Mouse (Mus musculus) heart, adult 2 months (tissue): ENCODE data around the gene Arhgap24. TPM values are rescaled to one million over a fixed set of nuclear protein-coding genes. Genes with fewer than 3 reads are reported as not detected.

Experiments used
- DNase-seq, 2 experiments: peaks; one replicate each; pipeline ENCODE4 v3.0.0; 2021
- H3K27ac ChIP-seq: fragments of 200-600 bp; 2 replicates; pipeline ENCODE4 v1.8.1; 2022
- H3K27me3 ChIP-seq: fragments of 200-500 bp; 2 replicates; pipeline ENCODE4 v1.6.1; 2012; ENCODE audit warnings: mild to moderate bottlenecking, low read length, inconsistent platforms, mixed read lengths; ENCODE audit not compliant: control insufficient read depth, insufficient read depth
- H3K36me3 ChIP-seq: fragments of 200-500 bp; 2 replicates; pipeline ENCODE4 v1.6.1; 2012; ENCODE audit warnings: low read length, inconsistent platforms; ENCODE audit not compliant: control insufficient read depth, insufficient read depth
- H3K4me1 ChIP-seq: fragments of 200-500 bp; 2 replicates; pipeline ENCODE4 v1.6.1; 2011; ENCODE audit warnings: low read length; ENCODE audit not compliant: control insufficient read depth, insufficient read depth
- H3K4me3 ChIP-seq: fragments of 200-600 bp; 2 replicates; pipeline ENCODE4 v1.8.1; 2022
- H3K79me2 ChIP-seq: fragments of 200-500 bp; replicated peaks from 2 replicates; pipeline ENCODE4 v1.6.1; 2012; ENCODE audit warnings: mild to moderate bottlenecking, inconsistent platforms, low read length, moderate library complexity, mixed read lengths; ENCODE audit not compliant: control insufficient read depth, insufficient read depth
- H3K9ac ChIP-seq: fragments of 200-500 bp; 2 replicates; pipeline ENCODE4 v1.6.1; 2012; ENCODE audit warnings: low read depth, mild to moderate bottlenecking, control low read depth, inconsistent platforms, low read length, mixed read lengths
- CTCF ChIP-seq: fragments of 200-600 bp; IDR thresholded peaks from 2 replicates; pipeline ENCODE4 v1.8.1; 2022; ENCODE audit warnings: antibody characterized with exemption, mild to moderate bottlenecking, moderate library complexity
- EP300 ChIP-seq: fragments of 200-500 bp; IDR thresholded peaks from 2 replicates; pipeline ENCODE4 v1.6.1; 2011; ENCODE audit warnings: low read depth, low read length, control low read depth; ENCODE audit not compliant: insufficient read depth
- POLR2A ChIP-seq: fragments of 200-500 bp; IDR thresholded peaks from 2 replicates; pipeline ENCODE4 v1.6.1; 2011; ENCODE audit warnings: mild to moderate bottlenecking, low read depth, low read length, control low read depth; ENCODE audit not compliant: insufficient read depth
- WGBS: fragments of 180-500 bp; shearing (Covaris S2); methylation state at CpG from one replicate; pipeline ENCODE4 v1.1.7; 2018; 5-methylcytosine and 5-hydroxymethylcytosine counted together
- intact Hi-C: fragments of 180-260 bp; cut with DNase I; formaldehyde crosslinking; loops from one replicate; pipeline ENCODE4 v1.15.1; 2025
- polyA plus RNA-seq: library from polyadenylated mRNA; depleted of rRNA; stranded (reverse); fragments of >200 nt; gene quantifications from 2 replicates; pipeline ENCODE4 v1.2.3, GENCODE M21; 2012
- total RNA-seq, 2 experiments: library from RNA; stranded (reverse); gene quantifications; 2 replicates each; pipeline ENCODE4 v1.2.3; 2021

Arhgap24 gene
- total and polyA plus RNA-seq, 3 experiments: 11.9 to 24.6 (median 15.2) TPM

DNA sequence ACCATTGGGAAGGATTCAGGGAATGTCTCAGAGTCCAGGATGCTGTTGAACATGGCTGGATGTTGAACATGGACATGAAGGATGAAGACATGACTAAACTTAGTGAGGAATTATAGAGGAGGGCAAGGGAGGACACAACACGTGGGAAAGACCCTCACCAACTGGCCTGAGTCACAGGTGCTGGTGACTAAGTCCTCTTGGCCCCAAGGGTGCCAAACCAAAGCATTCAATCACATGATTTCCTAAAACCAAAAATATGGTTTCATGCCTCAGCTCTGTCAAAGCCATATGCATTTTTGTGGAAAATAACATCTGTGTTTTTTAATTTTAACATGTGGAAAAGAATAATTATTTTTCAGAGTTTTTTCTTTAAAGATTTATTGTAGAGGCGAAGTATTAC, 22.7 kb downstream of the Arhgap24 start:
- DNase-seq: no peak
- H3K27ac ChIP-seq: no peak overlapping the region
- no peak overlapping the region for H3K9ac ChIP-seq
- H3K4me3 ChIP-seq: no peak overlapping the region
- H3K36me3 ChIP-seq: no peaks in the 10 kb centered on the region
- H3K79me2 ChIP-seq: 0 out of 2 replicates have a peak, but pooled peaks cover 1% of the 10 kb centered on the region
- no peak for TF ChIP-seq POLR2A
- TF ChIP-seq EP300: no peak
- 69% methylated on average over 2 of the region's 2 CpGs for WGBS
- no peaks in the 10 kb centered on the region for H3K27me3 ChIP-seq
- peaks cover 1% of the 10 kb centered on the region for H3K4me1 ChIP-seq
- intact Hi-C loops: no loop called here

DNA sequence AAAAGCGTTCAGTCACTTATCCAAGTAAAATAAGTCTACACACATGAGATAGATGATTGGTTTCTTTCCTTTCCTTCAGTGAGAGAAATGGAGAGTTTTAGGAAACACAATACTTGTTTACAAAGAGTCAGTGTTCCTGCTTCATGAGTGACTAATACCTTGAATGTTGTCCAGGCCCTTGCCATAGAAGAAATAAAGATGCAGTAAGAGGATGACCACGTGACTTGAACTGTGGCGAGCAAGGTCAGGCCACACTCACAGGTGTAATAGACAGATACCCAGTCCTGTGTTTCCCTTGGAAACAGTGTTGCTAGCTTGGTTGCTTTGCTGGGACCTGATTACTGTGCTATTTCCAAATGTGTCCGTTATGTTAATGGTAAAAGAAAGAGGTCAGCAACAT, 23.4 kb downstream of the Arhgap24 start:
- H3K79me2 ChIP-seq: 0 out of 2 replicates have a peak, but pooled peaks cover 1% of the 10 kb centered on the region
- no peak overlapping the region for H3K9ac ChIP-seq

GRCm38 (mm10) chr5:102508162-102508561, 27.0 kb downstream of the Arhgap24 start:
- 60% methylated on average over 3 of the region's 3 CpGs for WGBS

More for the DNA sequence above, 23.4 kb downstream of the Arhgap24 start:
- TF ChIP-seq EP300 (no peak), POLR2A (no peak), CTCF (no peak)
- peaks cover 1% of the 10 kb centered on the region for H3K4me1 ChIP-seq
- no peak overlapping the region for H3K27ac ChIP-seq
- no peak for DNase-seq
- WGBS: 73% methylated on average over 4 of the region's 4 CpGs
- intact Hi-C loops: no loop called here
- H3K36me3 ChIP-seq: no peaks in the 10 kb centered on the region
- no peak overlapping the region for H3K4me3 ChIP-seq
- no peaks in the 10 kb centered on the region for H3K27me3 ChIP-seq

DNA sequence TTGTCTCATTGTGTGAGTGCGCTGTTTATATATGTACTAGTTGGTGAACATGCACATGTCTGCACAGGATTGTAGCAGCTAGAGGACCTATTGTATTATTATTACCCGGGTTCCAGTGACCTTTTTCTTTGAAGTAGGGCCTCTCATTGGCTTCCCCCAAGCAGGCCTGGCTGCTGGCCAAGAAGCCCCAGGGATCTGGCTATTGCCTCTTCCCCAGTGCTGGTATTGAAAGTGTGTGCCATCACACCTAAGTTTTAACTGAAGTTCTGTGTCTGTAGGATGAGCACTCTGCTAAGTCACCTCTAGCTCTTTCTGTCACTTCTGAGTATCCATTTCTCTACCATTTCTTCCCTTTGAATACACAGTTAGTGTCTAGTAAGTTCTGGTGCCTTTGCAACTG, 28.2 kb downstream of the Arhgap24 start:
- H3K4me3 ChIP-seq: no peak overlapping the region
- no peak overlapping the region for H3K9ac ChIP-seq
- 56% methylated on average over 2 of the region's 2 CpGs for WGBS
- no peak for DNase-seq
- no peaks in the 10 kb centered on the region for H3K27me3 ChIP-seq
- H3K36me3 ChIP-seq: no peaks in the 10 kb centered on the region
- no peak overlapping the region for H3K27ac ChIP-seq
- intact Hi-C loops: no loop called here
- H3K4me1 ChIP-seq: no peaks in the 10 kb centered on the region
- H3K79me2 ChIP-seq: no peaks in the 10 kb centered on the region
- no peak for TF ChIP-seq POLR2A
- TF ChIP-seq EP300: no peak
- no peak for TF ChIP-seq CTCF

More at GRCm38 (mm10) chr5:102508162-102508561, 27.0 kb downstream of the Arhgap24 start:
- no peaks in the 10 kb centered on the region for H3K27me3 ChIP-seq
- H3K4me1 ChIP-seq: no peaks in the 10 kb centered on the region; the same call in 1 of the 2 replicates
- no peaks in the 10 kb centered on the region for H3K79me2 ChIP-seq
- intact Hi-C loops: no loop called here
- TF ChIP-seq CTCF: no peak
- no peak for TF ChIP-seq POLR2A
- no peak for TF ChIP-seq EP300
- no peak overlapping the region for H3K27ac ChIP-seq
- H3K9ac ChIP-seq: no peak overlapping the region
- DNase-seq: no peak
- H3K36me3 ChIP-seq: no peaks in the 10 kb centered on the region
- no peak overlapping the region for H3K4me3 ChIP-seq

- H3K79me2 ChIP-seq: no peaks in the 10 kb centered on the region
- no peak overlapping the region for H3K9ac ChIP-seq
- intact Hi-C loops: no loop called here
- no peak overlapping the region for H3K4me3 ChIP-seq
- no peaks in the 10 kb centered on the region for H3K36me3 ChIP-seq
- TF ChIP-seq POLR2A: no peak
- no peak for TF ChIP-seq EP300
- TF ChIP-seq CTCF: no peak
- DNase-seq: no peak
- H3K4me1 ChIP-seq: no peaks in the 10 kb centered on the region
- 76% methylated on average over 4 of the region's 4 CpGs for WGBS
- no peaks in the 10 kb centered on the region for H3K27me3 ChIP-seq
- no peak overlapping the region for H3K27ac ChIP-seq
Observed at GRCm38 (mm10) chr5:102511651-102512050, 30.5 kb downstream of the Arhgap24 start.

GRCm38 (mm10) chr5:102515496-102515895, 34.3 kb downstream of the Arhgap24 start:
- no peak for TF ChIP-seq POLR2A
- no peak for TF ChIP-seq EP300
- TF ChIP-seq CTCF: no peak
- no peak for DNase-seq
- WGBS: 67% methylated on average over 7 of the region's 7 CpGs
- Histone ChIP-seq H3K4me3 (no peak overlapping the region), H3K79me2 (no peaks in the 10 kb centered on the region), H3K4me1 (no peaks in the 10 kb centered on the region), H3K27me3 (no peaks in the 10 kb centered on the region), H3K9ac (no peak overlapping the region), H3K36me3 (no peaks in the 10 kb centered on the region), H3K27ac (no peak overlapping the region)
- intact Hi-C loops: no loop called here
